Mouse (Mus musculus) MEL-GATA-1-ER (cell line): Measurements from ENCODE around the gene 1190002N15Rik.

ENCODE experiments used
- DNase-seq: peaks from one replicate; pipeline ENCODE4 v3.0.0-alpha.2; 2012; ENCODE audit warnings: low read depth; ENCODE audit errors: extremely low read depth

The 1190002N15Rik gene

DNA sequence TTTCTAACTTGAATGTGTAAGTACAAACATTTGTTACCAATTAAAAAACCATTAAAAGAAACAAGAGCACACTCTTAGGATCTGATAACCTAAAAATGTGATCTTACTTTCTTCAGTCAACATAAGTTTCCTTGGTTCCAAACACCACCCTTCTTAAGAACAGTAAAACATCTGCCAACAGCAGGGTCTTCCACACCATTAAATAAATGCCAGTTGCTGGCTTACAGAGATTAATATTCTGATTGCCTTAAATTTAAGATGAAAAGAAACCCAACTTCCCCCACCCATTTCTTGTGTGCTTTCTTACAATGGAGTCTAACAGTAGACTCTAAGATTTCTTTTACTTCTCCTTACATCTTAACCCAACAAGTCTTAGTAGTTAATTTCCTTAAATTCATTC, 7.9 kb downstream of the 1190002N15Rik start:
- no peak for DNase-seq

DNA sequence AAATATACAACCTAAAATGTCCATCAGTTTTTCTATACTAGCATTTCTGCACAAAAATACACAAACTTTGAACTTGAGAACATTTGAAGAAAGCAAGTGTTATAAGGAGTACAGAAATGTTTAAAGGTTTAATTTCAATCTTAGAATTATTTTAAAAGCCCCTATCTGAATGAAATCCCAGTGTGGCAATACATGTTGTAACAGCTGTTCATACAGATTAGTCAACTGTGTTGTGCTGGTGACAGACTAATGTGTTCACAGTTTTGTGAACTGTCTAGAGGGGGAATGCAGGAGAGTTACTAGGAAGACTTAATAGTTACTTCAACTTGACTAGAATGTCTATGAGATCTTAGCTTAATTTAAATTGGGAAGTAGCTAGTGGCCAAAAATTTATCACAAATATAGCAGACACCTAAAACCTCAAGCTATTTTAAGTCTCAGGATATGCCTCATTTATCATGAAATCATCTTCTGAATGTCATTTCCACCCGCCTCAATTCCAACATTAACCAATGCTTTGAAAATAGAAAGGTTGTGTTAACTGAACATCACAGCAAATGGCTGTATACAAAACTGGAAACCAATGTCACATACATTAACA, 8.6 kb downstream of the 1190002N15Rik start:
- peak; percentile 33 for DNase-seq

DNA sequence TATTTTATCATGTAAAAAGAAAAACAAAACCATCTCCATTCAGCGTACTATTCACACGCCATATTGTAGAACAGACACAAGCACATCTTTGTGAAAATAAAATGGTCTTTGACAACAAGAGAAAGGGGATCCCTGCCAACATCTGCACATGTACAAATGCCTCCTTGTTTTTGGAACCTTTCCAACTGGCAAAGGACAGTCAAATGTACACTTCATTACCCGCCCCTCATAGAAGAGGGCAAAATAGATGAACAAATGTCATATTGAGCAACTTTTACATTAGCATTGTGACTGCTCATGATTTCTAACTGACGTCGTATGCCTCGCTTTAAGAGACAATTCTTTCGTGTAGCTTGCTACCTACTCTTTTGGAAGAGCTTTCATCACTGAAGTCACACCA, 11.4 kb downstream of the 1190002N15Rik start:
- no peak for DNase-seq

DNA sequence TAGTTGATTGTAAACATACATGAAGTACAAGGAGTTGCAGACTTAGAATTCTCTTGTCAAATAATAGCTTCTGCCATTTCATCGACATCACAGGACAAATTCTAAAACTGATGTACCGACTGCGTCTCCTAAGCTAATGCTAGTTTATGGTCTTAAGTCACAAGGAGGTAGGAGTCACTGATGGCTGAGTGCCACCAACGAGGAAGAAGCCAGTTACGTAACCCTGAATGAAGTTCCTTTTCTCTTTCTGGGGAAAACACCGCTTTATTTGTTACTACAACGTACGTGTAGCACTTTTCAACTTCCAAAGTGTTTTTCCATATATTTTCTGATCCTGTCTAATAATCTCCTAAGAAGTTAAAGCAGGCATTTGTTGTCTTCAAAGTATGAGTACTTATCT, 25.6 kb downstream of the 1190002N15Rik start:
- DNase-seq = no peak

DNA sequence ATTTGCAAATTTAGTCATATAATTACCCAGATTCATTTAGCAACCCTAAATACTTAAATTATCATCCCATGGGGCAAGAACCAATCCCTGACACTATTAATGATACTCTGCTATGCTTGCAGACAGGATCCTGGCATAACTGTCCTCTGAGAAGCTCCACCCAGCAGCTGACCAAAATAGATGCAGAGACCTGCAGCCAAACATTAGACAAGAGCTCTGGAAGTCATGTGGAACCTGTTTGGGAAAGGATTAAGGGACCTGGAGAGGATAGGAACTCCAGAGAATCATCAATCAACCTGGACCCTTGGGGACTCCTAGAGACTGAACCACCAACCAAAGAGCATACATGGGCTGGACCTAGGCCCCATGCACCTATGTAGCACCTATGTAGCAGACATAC, 26.7 kb downstream of the 1190002N15Rik start:
- DNase-seq = no peak

DNA sequence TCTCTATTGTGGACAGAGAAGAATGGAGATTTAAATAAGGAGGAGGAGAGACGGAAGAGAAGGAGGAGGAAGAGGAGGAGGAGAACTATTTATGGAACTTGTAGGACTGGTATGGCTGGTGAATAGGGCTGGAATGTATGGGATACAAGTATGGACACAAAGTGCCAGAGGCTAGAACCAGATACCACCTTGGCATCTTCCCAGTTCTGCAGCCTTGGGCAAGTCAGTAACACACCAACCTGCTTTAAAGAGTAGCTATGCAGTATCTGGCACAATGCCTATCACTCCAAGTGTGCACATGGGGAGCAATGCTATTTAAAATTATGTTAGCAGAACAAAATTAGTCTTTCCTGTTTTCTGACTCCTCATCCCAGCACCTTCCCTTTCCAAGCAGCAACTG, 30.9 kb downstream of the 1190002N15Rik start:
- no peak for DNase-seq

DNA sequence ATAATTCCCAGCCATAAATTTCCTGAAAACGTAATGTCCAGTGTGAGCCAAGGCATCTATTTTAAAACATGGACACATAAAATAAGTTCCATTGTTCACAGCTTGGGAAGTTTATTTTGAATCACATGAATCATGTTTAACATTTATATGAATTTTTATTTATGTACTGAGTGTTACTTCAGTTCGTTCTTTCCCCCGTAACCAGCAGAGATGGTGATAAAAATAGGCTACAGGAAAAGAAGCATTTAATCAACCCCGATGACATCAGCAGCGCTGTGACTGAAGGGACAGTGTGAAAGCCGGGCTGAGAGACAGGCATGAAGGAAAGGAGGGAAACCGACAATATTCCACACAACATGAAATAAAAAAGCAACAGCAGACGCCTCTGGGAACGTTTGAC, 46.4 kb downstream of the 1190002N15Rik start:
- no peak for DNase-seq

DNA sequence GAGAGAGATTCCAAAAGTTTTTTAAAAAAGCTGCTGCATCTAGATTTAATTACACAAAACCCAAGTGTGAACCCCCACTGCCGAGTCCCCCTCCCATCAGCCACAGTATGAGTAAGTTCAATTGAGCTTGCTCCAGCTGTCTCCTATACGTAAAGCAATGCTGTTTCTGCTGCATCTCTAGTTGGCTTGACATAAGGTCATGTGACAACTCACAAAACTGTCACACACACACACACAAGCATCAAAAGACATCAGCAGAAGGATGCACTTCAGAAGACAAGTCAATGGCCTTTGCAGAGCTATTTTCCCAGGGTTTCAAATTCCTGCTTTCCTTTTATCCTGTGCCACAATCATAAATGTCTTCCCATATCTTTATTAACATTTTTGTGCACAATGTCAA, 49.9 kb downstream of the 1190002N15Rik start:
- no peak for DNase-seq

DNA sequence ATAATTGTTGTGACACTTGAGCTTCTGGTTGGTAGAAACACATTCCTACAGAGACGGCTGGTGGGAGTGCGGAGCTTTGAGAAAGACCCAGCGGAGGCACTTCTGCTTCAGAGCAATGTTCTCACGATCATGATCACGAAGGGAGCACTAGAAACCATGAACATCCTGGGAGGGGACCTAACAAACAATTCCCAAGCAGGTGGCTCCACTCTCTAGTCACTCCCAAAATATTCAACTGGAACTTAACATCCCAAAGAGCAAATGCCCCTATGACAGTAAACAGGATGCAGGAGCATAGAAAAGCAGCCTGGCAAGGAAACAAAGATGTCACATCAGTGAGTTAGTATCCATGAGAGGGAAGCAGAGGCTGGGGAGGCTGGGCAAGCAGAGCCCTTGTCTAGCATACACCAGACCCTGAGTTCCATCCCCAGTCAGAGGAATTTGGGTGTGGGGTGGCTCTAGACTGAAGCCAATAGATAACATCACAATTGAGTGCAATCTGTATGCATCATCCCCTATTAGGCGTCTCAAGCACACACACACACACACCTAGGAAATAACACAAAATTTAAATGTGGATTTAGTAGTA, 54.5 kb downstream of the 1190002N15Rik start:
- DNase-seq = no peak

DNA sequence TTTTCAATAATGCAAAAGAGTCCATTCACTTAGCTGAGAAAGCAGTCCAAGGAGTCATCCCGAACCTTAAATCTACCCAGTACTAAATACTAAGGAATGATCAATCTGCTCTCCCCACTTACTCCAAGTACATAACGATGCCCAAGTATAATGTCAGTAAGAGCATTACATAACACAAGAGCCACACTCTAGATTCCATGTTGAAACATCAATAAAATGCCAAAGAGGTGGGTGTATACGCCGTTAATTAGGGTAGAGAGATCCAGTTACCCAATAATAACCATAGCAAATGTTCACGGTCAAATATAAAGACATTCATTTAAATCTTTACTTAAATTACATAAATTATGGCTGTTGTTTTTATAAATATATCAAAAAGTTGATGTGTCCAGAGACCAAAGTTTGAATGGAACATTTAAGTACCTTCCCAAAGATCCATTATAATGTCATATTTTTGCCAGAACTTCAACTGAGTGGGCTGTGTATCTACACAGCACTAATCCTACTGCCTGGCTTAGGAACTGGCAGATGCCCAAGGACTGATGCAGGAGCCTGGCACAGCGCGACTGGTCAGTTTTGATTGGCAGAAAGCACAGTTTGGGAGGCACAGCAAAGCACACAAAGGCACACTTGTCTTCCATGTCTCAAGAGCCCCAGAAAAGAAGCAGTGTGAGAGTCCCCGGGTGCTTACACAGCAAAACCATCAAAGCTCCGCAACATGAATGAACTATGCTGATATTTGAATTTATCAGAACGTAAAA, 55.5 kb downstream of the 1190002N15Rik start:
- DNase-seq = no peak

DNA sequence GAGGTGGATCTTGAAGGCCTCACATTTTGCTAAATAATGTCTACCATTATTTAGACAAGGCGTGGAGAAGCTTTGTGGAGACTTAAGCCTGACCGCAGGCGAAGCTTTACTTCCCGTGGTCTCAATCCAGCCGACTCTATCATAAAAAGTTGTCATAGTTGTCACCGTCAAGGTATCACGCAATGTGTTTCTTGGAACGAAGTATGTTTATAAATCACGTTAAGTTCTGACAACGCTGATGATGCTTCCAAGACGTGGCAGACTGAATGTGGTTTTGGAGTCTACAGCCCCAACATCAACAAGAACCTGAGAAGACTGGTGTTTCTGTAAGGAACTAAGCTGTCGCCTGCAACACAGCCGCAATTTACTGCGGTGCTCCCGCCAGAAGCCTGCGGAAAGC, 56.8 kb downstream of the 1190002N15Rik start:
- no peak for DNase-seq

DNA sequence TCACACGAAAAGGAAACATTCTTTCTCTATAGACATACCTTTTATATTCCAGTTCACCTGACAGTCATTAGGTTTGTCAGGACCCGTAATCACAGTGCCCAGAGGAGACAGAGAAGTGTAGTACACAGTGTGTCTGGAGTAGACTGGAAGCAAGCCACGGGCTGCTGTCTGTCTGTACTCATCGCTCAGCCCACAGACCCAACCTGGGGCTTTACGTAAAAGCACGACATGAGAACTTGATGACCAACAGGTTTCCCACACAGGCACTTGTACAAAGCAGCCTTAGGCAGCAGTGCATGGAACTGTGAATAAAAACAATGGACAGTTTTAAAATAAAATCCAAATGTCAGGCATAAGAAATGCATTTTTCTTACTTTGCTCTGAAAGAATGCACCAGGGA, 58.5 kb downstream of the 1190002N15Rik start:
- no peak for DNase-seq

DNA sequence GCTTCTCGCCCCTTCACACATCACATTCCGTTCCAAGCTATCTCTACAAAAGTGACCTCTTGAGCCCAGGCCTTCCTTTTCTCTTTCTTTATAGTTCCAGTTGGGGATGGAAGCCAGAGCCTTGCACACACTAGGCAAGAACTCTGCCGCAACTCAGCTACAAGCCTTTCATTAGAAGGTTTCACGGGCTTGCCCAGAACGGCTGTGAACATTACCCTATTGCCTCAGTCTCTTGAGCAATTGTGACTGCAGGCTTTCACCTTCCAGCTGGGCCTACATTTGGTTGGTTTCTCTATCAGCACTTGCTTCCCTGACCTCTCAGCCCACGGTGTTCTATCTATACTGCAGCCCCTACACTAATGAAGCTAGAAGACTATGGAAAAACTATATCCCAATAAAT, 58.9 kb downstream of the 1190002N15Rik start:
- no peak for DNase-seq

DNA sequence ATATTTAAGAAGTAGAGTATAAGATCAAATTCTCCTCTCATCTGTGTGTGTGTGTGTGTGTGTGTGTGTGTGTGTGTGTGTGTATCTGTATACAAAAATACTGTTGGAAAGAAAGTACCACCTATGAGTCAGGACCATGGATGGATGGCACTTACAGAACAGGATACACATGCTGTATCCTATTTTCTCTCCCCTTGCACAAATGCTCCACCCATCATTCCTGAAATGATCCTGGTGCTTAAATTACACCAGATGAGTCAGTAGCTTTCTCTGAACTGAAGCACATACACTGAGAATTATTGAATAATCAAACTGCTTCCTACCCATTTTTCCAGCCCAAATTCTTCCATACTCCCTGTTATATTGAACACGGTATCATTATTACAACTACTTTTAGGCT, 61.9 kb downstream of the 1190002N15Rik start:
- no peak for DNase-seq

DNA sequence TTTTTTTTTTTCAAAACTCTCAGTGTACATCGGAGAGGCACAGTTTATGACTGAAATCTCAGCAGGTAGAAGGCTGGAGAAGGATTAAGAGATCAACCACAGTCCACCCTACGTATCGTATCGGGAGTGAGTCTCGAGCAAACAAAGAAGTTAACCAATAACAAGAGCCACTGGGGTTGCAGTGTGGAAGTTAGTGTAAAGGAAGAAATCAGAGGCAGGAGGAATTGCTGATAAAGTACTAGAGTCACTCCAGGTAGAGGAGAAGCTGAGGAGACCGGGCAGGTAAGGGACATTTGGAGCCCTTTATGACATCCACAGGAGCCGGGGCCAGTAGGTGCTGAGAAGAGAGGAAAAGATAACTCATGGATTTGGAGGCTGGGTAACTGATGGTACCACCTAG, 64.0 kb downstream of the 1190002N15Rik start:
- DNase-seq = no peak

DNA sequence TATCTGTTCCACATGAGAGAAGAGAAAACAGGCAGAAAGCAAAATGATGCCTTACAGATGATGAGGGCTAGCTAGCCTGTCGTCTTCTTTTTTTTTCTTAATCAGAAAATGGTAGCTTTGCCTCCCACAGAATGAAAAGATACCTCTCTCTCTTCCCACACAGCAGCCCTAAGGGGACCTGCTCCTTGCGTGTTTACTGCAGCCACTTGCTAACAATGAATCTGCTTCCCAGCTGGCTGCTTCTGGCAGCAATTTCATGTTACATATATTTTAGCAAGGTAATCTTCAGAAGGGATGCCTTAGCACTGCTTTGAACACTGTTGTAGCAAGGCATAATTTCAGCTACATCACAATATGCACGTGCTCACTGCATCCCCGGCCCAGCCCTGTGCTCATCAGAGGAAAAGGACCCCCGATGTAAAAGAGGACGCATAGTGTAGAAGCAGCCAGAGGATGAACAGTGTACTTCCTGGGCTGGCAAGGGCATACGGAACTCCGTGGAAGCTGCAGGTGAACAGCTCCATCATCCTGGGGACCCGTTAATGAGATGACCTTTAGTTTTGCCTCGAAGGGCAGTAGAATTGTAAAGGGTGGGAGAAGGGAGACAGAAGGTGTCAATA, 64.8 kb downstream of the 1190002N15Rik start:
- DNase-seq = no peak

DNA sequence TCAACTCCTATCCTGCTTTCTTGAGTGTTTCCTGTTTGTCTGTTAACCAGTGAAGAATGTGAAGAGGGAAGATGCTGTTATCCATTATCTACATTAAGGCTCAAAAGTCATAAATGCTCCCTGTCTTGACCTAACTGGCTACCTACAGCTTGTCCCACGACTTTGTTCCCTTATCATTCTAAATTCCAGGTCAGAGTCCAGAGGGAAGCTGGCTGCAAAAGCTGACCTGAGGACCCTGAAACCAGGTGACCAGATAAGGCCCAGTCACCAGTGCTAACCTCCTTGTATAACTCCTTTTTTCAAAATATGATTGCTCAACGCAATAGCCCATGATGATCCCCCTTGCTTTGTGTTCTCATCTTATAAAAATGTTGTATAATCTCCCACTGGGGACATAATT, 66.4 kb downstream of the 1190002N15Rik start:
- DNase-seq = no peak
